Mouse (Mus musculus) heart, embryonic 13.5 days (tissue): ENCODE data around the gene Tnnc2. TPM values are rescaled to one million over a fixed set of nuclear protein-coding genes. Genes with fewer than 3 reads are reported as not detected.

Experiments used
- ATAC-seq: fragments of 200-750 bp; cut with Nextera tagmentation; 2 replicates; pipeline ENCODE4 v1.8.0; 2017; ENCODE audit warnings: moderate TSS enrichment; ENCODE audit not compliant: insufficient number of reproducible peaks, low FRiP score, low TSS enrichment; ENCODE audit errors: extremely low read depth
- H3K27ac ChIP-seq: fragments of 300-500 bp; sonication (generic); replicated peaks from 2 replicates; pipeline ENCODE4 v1.5.1; 2015; ENCODE audit warnings: moderate library complexity, mild to moderate bottlenecking, inconsistent platforms
- H3K27me3 ChIP-seq: fragments of 300-500 bp; sonication (generic); replicated peaks from 2 replicates; pipeline ENCODE4 v1.6.1; 2015; ENCODE audit warnings: mild to moderate bottlenecking, inconsistent platforms
- H3K36me3 ChIP-seq: fragments of 300-500 bp; sonication (generic); 2 replicates; pipeline ENCODE4 v1.6.1; 2015; ENCODE audit warnings: mild to moderate bottlenecking, inconsistent platforms
- H3K4me1 ChIP-seq: fragments of 300-500 bp; sonication (generic); 2 replicates; pipeline ENCODE4 v1.6.1; 2015; ENCODE audit warnings: inconsistent platforms
- H3K4me2 ChIP-seq: fragments of 300-500 bp; sonication (generic); 2 replicates; pipeline ENCODE4 v1.6.1; 2015; ENCODE audit warnings: inconsistent platforms, mild to moderate bottlenecking, moderate library complexity
- H3K4me3 ChIP-seq: fragments of 300-500 bp; sonication (generic); 2 replicates; pipeline ENCODE4 v1.5.1; 2015; ENCODE audit warnings: moderate library complexity, mild to moderate bottlenecking, inconsistent platforms
- H3K9ac ChIP-seq: fragments of 300-500 bp; sonication (generic); 2 replicates; pipeline ENCODE4 v1.6.1; 2015; ENCODE audit warnings: inconsistent platforms, mild to moderate bottlenecking, moderate library complexity
- H3K9me3 ChIP-seq: fragments of 300-500 bp; sonication (generic); 2 replicates; pipeline ENCODE4 v1.6.1; 2016; ENCODE audit warnings: inconsistent platforms
- WGBS: fragments of 180-500 bp; shearing (Covaris S2); methylation state at CpG from one replicate; pipeline ENCODE4 v1.1.7; 2015; ENCODE audit warnings: mixed read lengths; 5-methylcytosine and 5-hydroxymethylcytosine counted together
- polyA plus RNA-seq: library from polyadenylated mRNA; unstranded; fragments of >200 nt; fragmentation: Nextera tagmentation; extraction: Ambion mirVana; gene quantifications from 2 replicates; pipeline ENCODE4 v1.2.1, GENCODE M21; 2015

Gene Tnnc2
- polyA plus RNA-seq, 1 experiment from 2014 or later, result 1.0 TPM

DNA sequence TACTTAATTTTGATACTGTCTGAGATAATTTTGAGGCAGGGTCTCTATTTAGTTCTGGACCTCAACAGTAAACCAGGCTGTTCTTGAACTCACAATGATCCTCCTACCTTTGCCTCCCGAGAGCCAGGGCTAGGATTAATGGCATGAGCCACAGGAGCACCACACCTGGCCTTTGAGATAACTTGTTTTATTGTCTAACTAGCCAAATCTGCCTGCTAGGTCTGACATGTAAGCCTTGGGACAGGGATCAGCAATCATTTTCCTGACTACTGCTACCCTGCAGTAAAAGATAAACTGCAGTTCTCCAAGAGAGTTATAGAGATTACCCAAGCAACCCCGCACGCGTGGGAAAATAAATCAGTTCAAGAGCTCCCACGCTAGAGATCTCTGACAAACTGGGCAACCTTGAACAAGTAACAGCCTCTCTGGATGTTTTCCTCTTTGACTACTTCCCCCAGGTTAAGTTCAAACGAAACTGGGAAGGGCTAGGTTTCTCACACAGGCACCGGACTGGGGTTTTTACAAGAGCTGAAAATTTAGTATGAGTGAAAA is 5.2 kb upstream of the Tnnc2 start:
- peaks cover 36% of the 10 kb centered on the region for H3K4me1 ChIP-seq
- H3K9me3 ChIP-seq, result no peaks in the 10 kb centered on the region
- 6% methylated on average over 7 of the region's 7 CpGs for WGBS
- no peaks in the 10 kb centered on the region for H3K27me3 ChIP-seq
- peaks cover 20% of the 10 kb centered on the region for H3K36me3 ChIP-seq
- H3K27ac ChIP-seq, result peak overlapping the region; percentile 95
- no peak for ATAC-seq
- H3K4me2 ChIP-seq, result peak overlapping the region; percentile 87
- peak overlapping the region; percentile 80 for H3K4me3 ChIP-seq
- H3K9ac ChIP-seq, result peak overlapping the region; percentile 95

DNA sequence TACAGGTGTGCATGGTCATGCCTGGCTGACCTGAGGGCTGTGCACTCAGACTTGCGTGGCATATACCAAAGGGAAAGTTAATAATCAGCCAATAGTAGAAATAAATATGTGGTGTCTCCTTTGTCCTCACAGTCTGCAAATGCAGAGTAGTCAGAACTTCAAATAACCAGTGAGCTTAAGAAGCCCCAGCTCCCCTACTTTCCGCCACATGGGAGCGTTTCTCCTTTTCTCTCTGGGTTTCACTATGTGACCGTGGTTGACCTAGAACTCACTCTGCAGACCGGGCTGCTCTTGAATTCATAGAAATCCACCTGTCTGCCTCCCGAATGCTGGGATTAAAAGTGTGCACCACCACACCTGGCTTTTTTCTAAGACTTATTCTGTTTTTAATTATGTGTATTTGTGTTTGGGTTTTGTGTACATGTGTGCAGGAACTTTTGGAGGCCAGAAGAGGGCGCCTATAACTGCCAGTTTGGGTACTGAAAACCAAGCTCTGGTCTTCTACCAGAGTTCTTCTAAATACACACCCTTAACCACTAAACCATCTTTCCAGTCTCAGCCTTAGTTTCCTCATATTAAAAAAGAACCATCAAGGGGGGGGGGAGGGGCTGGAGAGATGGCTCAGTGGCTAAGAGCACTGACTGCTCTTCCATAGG is 4.3 kb upstream of the Tnnc2 start:
- peaks cover 12% of the 10 kb centered on the region for H3K36me3 ChIP-seq
- 69% methylated on average over 7 of the region's 7 CpGs for WGBS
- H3K9me3 ChIP-seq, result no peaks in the 10 kb centered on the region
- peaks cover 35% of the 10 kb centered on the region for H3K4me1 ChIP-seq
- no peak for ATAC-seq
- H3K4me2 ChIP-seq, result no peak overlapping the region
- no peak overlapping the region for H3K9ac ChIP-seq
- H3K27ac ChIP-seq, result no peak overlapping the region
- H3K27me3 ChIP-seq, result peaks cover 4% of the 10 kb centered on the region
- no peak overlapping the region for H3K4me3 ChIP-seq

DNA sequence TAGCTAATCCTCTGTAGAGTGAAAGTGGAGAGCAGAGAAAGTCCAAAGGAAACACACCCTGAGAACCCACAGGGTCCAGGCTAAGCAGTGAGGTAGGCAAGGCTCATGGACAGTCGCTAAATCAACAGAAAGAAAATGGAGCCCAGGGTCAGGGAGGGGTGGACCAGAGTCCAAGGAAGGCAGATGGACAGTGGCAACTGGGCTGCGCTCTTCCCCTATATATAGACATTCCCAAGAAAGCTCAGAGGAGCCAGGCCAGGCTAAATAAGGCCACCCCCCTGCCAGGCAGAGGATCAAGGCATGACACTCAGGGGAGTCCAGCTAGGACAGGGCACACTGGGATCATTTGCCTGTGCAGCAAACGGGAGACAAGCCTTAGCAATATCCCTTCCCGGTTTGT is 2.1 kb upstream of the Tnnc2 start:
- Histone ChIP-seq H3K36me3 (no peaks in the 10 kb centered on the region), H3K27me3 (peaks cover 16% of the 10 kb centered on the region), H3K9ac (no peak overlapping the region), H3K4me3 (no peak overlapping the region), H3K4me2 (no peak overlapping the region), H3K4me1 (peaks cover 15% of the 10 kb centered on the region), H3K27ac (no peak overlapping the region), H3K9me3 (no peaks in the 10 kb centered on the region)
- no peak for ATAC-seq
- WGBS, result 54% methylated on average over 4 of the region's 4 CpGs

DNA sequence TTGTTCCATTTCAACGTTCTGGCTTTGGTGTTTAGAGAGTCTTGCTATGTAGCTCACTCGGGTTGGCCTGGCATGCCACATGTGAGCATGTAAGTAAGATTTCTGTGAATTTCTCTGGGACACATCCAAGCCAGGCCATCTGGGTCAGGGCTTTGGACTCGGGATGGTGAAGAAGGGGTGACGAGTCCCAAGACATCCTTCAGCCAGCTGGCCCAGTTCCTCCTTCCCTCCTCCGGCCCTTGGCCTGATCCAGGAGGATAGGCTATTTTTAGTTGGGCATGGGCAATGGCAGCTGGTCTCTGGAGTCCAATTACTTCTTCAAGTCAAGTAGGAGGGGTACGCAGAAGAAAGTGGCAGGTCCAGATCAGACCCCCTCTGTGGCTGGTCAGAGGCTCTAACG is 958 bp downstream of the Tnnc2 start:
- no peaks in the 10 kb centered on the region for H3K36me3 ChIP-seq
- ATAC-seq, result no peak
- no peak overlapping the region for H3K9ac ChIP-seq
- no peak overlapping the region for H3K4me2 ChIP-seq
- 66% methylated on average over 7 of the region's 7 CpGs for WGBS
- H3K27me3 ChIP-seq, result peaks cover 22% of the 10 kb centered on the region
- no peaks in the 10 kb centered on the region for H3K4me1 ChIP-seq
- no peak overlapping the region for H3K4me3 ChIP-seq
- H3K27ac ChIP-seq, result no peak overlapping the region
- no peaks in the 10 kb centered on the region for H3K9me3 ChIP-seq

DNA sequence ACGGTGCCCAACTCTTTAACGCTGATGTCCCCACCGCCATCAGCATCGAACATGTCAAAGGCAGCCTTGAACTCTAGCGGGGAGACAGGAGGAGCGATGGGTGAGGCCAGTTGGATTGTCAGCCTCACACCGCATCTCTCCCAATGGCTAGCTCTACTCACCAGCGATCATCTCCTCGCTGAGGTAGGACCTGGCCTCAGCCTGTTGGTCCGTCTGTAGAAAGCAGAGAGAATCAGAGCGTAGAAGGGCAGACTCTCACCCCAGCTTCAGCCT is 1.8 kb downstream of the Tnnc2 start:
- WGBS, result 86% methylated on average over 11 of the region's 11 CpGs
- H3K36me3 ChIP-seq, result peaks cover 6% of the 10 kb centered on the region

DNA sequence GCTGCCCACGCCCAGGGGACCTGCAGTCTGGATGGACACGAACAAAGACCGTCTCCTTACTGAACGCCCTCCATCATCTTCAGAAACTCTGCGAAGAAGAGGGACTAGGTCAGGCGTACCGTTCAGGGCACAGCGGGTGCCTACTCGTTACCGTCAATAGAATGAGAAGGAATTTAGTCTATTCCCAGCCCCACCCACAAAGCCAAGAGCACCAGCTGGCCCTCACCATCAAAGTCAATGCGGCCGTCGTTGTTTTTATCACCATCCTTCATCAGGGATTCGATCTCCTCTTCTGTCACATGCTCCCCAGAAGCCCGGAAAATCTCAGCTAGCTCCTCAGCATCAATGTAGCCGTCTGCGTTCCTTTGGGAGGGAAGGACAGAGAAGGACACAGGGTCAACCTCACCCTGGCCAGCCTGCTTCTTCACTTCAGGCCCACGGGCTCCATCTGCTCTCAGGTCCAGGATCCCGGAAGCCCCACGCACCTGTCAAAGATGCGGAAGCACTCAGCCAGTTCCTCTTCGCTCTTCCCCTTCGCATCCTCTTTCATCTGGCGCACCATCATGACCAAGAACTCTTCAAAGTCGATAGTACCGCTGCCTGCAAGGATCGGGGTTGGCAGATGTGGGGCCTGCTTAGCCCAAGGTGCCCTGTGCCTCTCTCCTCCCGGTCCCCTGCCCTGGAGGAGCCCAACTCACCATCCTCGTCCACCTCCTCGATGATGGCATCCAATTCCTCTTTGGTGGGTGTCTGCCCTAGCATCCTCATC is 2.3 kb downstream of the Tnnc2 start:
- no peaks in the 10 kb centered on the region for H3K9me3 ChIP-seq
- H3K27me3 ChIP-seq, result peaks cover 22% of the 10 kb centered on the region
- peaks cover 4% of the 10 kb centered on the region; the same call in 1 of the 2 replicates for H3K4me1 ChIP-seq
- no peak overlapping the region for H3K27ac ChIP-seq
- no peak for ATAC-seq
- no peak overlapping the region for H3K9ac ChIP-seq
- H3K4me2 ChIP-seq, result no peak overlapping the region
- H3K4me3 ChIP-seq, result no peak overlapping the region
- WGBS, result 72% methylated on average over 30 of the region's 30 CpGs
- H3K36me3 ChIP-seq, result peaks cover 11% of the 10 kb centered on the region

More for the DNA sequence above, 1.8 kb downstream of the Tnnc2 start:
- no peak overlapping the region for H3K4me3 ChIP-seq
- H3K4me2 ChIP-seq, result no peak overlapping the region
- no peak for ATAC-seq
- no peaks in the 10 kb centered on the region for H3K9me3 ChIP-seq
- H3K27me3 ChIP-seq, result peaks cover 22% of the 10 kb centered on the region
- 0 out of 2 replicates have a peak, but pooled peaks cover 4% of the 10 kb centered on the region for H3K4me1 ChIP-seq
- H3K27ac ChIP-seq, result no peak overlapping the region
- H3K9ac ChIP-seq, result no peak overlapping the region

DNA sequence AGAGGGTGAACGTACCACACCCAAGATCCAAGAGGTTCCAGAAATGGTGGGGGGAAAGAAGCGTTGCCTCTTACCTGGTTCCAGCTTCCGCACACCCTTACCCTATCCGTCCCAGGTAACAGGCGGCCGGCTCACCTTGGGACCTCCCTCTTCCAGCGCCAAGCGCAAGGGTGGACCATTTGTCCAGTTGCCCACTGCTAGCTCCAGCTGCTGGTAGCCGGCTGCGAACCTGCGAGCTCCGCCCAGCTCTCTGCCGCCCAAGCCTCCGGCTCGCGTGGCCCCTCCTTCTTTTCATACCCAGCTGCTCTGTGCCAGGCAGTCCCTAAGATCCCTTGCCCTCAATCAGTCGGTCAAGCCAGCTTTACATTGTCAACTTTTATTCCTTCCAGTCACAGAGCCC is 3.0 kb downstream of the Tnnc2 start:
- WGBS, result 58% methylated on average over 17 of the region's 17 CpGs
- ATAC-seq, result no peak
- no peak overlapping the region for H3K4me2 ChIP-seq

DNA sequence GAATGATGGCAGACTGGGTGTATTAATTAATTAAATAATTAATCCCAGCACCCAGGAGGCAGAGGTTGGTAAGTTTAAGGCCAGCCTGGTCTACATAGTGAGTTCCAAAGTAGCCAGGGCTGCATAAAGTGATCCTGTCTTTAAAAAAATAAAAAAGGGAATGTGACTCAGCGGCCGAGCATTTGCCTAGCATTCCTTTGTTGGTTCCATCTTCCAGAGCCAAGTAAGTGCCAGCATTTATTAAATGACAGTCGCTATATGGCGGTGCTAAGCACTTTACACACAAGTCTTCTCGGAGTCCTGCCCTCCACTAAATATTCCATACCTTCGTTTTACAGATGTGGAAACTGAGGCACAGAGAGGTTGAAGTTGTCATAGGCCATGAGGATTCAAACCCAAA is 3.6 kb downstream of the Tnnc2 start:
- ATAC-seq, result no peak
- Histone ChIP-seq H3K4me2 (no peak overlapping the region), H3K9me3 (no peaks in the 10 kb centered on the region), H3K4me3 (no peak overlapping the region), H3K4me1 (peaks cover 17% of the 10 kb centered on the region), H3K27ac (no peak overlapping the region), H3K27me3 (peaks cover 22% of the 10 kb centered on the region), H3K9ac (no peak overlapping the region), H3K36me3 (peaks cover 24% of the 10 kb centered on the region)
- WGBS, result 78% methylated on average over 6 of the region's 6 CpGs

More for the DNA sequence above, 3.0 kb downstream of the Tnnc2 start:
- peaks cover 10% of the 10 kb centered on the region for H3K4me1 ChIP-seq
- H3K27ac ChIP-seq, result no peak overlapping the region
- H3K4me3 ChIP-seq, result no peak overlapping the region
- peaks cover 18% of the 10 kb centered on the region for H3K36me3 ChIP-seq
- no peak overlapping the region for H3K9ac ChIP-seq
- no peaks in the 10 kb centered on the region for H3K9me3 ChIP-seq
- H3K27me3 ChIP-seq, result peaks cover 22% of the 10 kb centered on the region

DNA sequence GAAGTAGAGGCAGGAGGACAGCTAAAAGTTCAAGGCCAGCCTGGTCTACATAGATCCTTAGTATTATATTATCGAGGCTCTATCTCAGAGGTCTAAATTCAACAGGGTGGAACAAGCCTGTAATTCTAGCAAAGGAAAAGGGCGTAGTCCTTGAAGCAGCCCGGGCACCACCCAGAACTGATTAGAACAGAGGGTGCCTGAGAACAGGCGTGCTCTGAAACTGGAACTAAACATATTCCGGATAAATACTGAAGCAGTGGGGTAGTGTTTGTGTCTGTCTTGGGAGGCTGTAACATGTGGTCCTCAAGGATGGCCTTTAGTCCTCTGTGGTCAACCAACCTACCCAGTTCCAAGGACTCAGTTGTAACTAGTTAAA is 5.8 kb downstream of the Tnnc2 start:
- H3K9ac ChIP-seq, result no peak overlapping the region
- H3K4me2 ChIP-seq, result no peak overlapping the region
- no peak overlapping the region for H3K4me3 ChIP-seq
- H3K27me3 ChIP-seq, result peaks cover 18% of the 10 kb centered on the region
- peaks cover 30% of the 10 kb centered on the region for H3K4me1 ChIP-seq
- peak overlapping the region; percentile 36; the same call in 1 of the 2 replicates for H3K27ac ChIP-seq
- peaks cover 26% of the 10 kb centered on the region for H3K36me3 ChIP-seq
- ATAC-seq, result no peak
- WGBS, result 62% methylated on average over 5 of the region's 5 CpGs
- no peaks in the 10 kb centered on the region for H3K9me3 ChIP-seq

DNA sequence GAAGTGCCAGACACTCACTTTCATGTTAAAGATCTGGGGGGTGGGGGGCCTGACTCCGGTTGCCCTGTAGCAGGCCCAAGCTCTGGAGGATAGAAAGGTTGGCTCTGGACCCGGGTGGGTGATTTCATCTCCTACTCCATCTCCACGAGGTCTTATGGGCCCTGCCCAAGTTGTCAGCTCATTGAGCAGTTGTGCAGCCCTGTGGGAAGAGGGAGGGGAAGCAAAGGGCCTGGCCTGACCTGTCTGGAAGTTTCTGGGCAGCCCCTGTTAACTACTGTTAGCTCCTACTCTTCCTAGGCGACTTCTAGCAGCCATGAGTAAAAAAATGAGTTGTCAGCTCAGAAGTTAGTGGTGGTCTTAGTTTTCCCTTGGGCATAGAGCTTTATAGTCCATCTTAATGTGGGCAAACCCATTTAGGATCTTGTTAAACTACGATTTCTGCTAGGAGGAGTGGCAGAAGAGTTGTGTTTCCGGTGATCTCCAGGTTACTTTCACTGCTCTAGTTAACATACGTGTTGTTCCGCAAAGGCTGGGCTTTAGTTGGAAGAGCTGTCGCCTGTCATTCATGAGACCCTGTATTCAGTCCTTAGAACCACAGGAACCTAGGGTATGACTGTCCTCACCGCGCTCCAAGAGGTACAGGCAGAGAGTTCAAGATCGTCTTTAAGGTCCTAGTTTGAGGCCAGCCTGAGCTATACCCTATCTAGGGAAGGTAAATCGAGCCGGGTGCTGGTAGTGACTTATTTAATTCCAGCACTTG is 6.4 kb downstream of the Tnnc2 start:
- Histone ChIP-seq H3K27ac (peak overlapping the region; percentile 36), H3K9ac (no peak overlapping the region)

DNA sequence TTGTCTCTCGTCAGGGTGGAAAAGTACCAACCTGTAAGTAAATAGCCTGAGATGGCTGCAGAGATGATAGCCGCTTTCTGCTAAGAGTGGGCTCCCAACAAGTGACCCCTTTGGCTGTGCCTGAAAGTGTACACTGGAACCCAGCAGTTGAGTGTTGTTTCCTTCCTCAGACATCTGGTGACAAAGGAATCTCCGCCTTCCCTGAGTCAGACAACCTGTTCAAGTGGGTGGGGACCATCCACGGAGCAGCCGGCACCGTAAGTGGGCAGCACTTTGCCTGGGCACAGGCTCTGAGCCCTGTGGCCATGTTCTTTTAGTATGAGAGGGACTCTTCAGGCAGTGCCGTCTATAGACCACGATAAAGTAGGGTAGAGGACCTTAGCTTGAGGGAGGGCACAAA is 8.6 kb downstream of the Tnnc2 start:
- peaks cover 36% of the 10 kb centered on the region for H3K4me1 ChIP-seq
- H3K9ac ChIP-seq, result peak overlapping the region; percentile 95
- no peak for ATAC-seq
- 68% methylated on average over 8 of the region's 8 CpGs for WGBS
- H3K4me2 ChIP-seq, result peak overlapping the region; percentile 95
- H3K9me3 ChIP-seq, result no peaks in the 10 kb centered on the region
- no peak overlapping the region; the same call in 1 of the 2 replicates for H3K27ac ChIP-seq
- no peaks in the 10 kb centered on the region for H3K27me3 ChIP-seq
- peaks cover 51% of the 10 kb centered on the region for H3K36me3 ChIP-seq
- peak overlapping the region; percentile 98 for H3K4me3 ChIP-seq

More for the DNA sequence above, 6.4 kb downstream of the Tnnc2 start:
- 74% methylated on average over 14 of the region's 14 CpGs for WGBS
- Histone ChIP-seq H3K4me1 (peaks cover 32% of the 10 kb centered on the region), H3K36me3 (peaks cover 28% of the 10 kb centered on the region), H3K4me2 (peak overlapping the region; percentile 18; the same call in 1 of the 2 replicates), H3K27me3 (peaks cover 18% of the 10 kb centered on the region), H3K9me3 (no peaks in the 10 kb centered on the region), H3K4me3 (no peak overlapping the region)
- ATAC-seq, result no peak
